Mouse (Mus musculus) heart, adult 11 months (tissue): ENCODE measurements around the gene Tsc22d3.

ENCODE experiments used
- DNase-seq: peaks from one replicate; pipeline ENCODE4 v3.0.0; 2022

The Tsc22d3 gene

GRCm38 (mm10) chrX:140600410-140601109 is at the start of gene Tsc22d3:
Tsc22d3 (minus strand) TSS chrX:140600659.
- peak; percentile 93 for DNase-seq

- DNase-seq: no peak
These were observed 39.1 kb upstream of the Tsc22d3 start for GRCm38 (mm10) chrX:140639592-140639991.

GRCm38 (mm10) chrX:140638028-140638427 is 37.6 kb upstream of the Tsc22d3 start:
- DNase-seq: no peak

- DNase-seq: no peak
These were observed 24.6 kb upstream of the Tsc22d3 start for GRCm38 (mm10) chrX:140624875-140625594.

- DNase-seq: no peak
These were observed 9.5 kb upstream of the Tsc22d3 start for GRCm38 (mm10) chrX:140609938-140610337.

GRCm38 (mm10) chrX:140601884-140602283 is 1.4 kb upstream of the Tsc22d3 start:
- DNase-seq: peak; percentile 31

- no peak for DNase-seq
These were observed 852 bp upstream of the Tsc22d3 start for GRCm38 (mm10) chrX:140601311-140601710.

- peak; percentile 93 for DNase-seq
These were observed 674 bp downstream of the Tsc22d3 start for GRCm38 (mm10) chrX:140599561-140600409.

- DNase-seq: peak; percentile 98
These were observed 1.5 kb downstream of the Tsc22d3 start for GRCm38 (mm10) chrX:140598850-140599560.

GRCm38 (mm10) chrX:140598194-140598849 is 2.1 kb downstream of the Tsc22d3 start:
- peak; percentile 93 for DNase-seq

GRCm38 (mm10) chrX:140591176-140591575 is 9.3 kb downstream of the Tsc22d3 start:
- DNase-seq: peak; percentile 75

GRCm38 (mm10) chrX:140590142-140590541 is 10.3 kb downstream of the Tsc22d3 start:
- peak; percentile 74 for DNase-seq

GRCm38 (mm10) chrX:140589194-140589751 is 11.2 kb downstream of the Tsc22d3 start:
- DNase-seq: no peak

GRCm38 (mm10) chrX:140588534-140588933 is 11.9 kb downstream of the Tsc22d3 start:
- peak; percentile 92 for DNase-seq

GRCm38 (mm10) chrX:140580416-140580815 is 20.0 kb downstream of the Tsc22d3 start:
- DNase-seq: peak; percentile 91

- DNase-seq: peak; percentile 96
These were observed 24.8 kb downstream of the Tsc22d3 start for GRCm38 (mm10) chrX:140575636-140576035.

- DNase-seq: no peak
These were observed 25.3 kb downstream of the Tsc22d3 start for GRCm38 (mm10) chrX:140575200-140575599.

- DNase-seq: peak; percentile 90
These were observed 27.6 kb downstream of the Tsc22d3 start for GRCm38 (mm10) chrX:140572702-140573338.

- DNase-seq: peak; percentile 30
These were observed 30.9 kb downstream of the Tsc22d3 start for GRCm38 (mm10) chrX:140569595-140569994.

- peak; percentile 97 for DNase-seq
These were observed 32.6 kb downstream of the Tsc22d3 start for GRCm38 (mm10) chrX:140567711-140568407.
